Mouse (Mus musculus) cortical plate, adult 2 months (tissue): ENCODE measurements around the gene Adgrl4.

Source experiments
- CTCF ChIP-seq: fragments of 200-500 bp; IDR thresholded peaks from 2 replicates; pipeline ENCODE4 v1.5.1; 2011; ENCODE audit warnings: mild to moderate bottlenecking, control low read depth, low read length; ENCODE audit not compliant: insufficient read depth; ENCODE audit errors: extremely low read depth
- POLR2A ChIP-seq: fragments of 200-500 bp; IDR thresholded peaks from 2 replicates; pipeline ENCODE4 v1.6.1; 2011; ENCODE audit warnings: mild to moderate bottlenecking, low read length, control low read depth; ENCODE audit not compliant: insufficient read depth; ENCODE audit errors: extremely low read depth

DNA sequence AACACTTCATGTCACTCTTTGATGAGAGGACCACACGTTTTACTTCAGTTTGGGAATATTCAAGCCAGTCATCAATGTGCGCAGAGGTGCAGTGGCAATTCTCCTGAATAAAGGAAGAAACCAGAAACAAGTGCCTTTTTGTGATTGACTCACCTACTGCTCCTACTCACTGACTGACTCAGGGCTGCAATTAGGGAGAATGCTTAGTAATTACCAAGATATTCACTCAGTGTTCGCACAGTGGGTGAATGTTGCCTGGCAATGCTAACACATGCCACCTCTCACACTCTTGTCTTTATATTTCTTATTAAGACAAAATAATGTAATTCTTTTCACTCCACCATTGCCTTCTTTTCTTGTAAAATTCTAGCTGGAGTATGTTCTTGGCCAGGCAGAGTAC lies 138.5 kb downstream of the Adgrl4 start:
- TF ChIP-seq CTCF, result no peak
- TF ChIP-seq POLR2A, result no peak
